Mouse (Mus musculus) hindbrain, postnatal 0 days (tissue): Measurements from ENCODE around the gene Gm20792. TPM values are rescaled to one million over a fixed set of nuclear protein-coding genes. Genes with fewer than 3 reads are reported as not detected.
"Not testable (repeated sequence)": the region's sequence is repeated elsewhere in the genome, so short reads cannot be mapped to it uniquely, and the experiment has no call there.

Experiments used
- ATAC-seq: fragments of 200-750 bp; cut with Nextera tagmentation; 2 replicates; pipeline ENCODE4 v1.8.0; 2017; ENCODE audit warnings: mild to moderate bottlenecking, moderate TSS enrichment, moderate library complexity
- DNase-seq: peaks from one replicate; pipeline ENCODE4 v3.0.0-alpha.2; 2015; ENCODE audit warnings: low spot score
- H3K27ac ChIP-seq: fragments of 300-500 bp; sonication (generic); 2 replicates; pipeline ENCODE4 v1.5.1; 2014; ENCODE audit warnings: mild to moderate bottlenecking
- H3K27me3 ChIP-seq: fragments of 300-500 bp; sonication (generic); 2 replicates; pipeline ENCODE4 v1.6.1; 2014; ENCODE audit warnings: low read length, mixed read lengths; ENCODE audit not compliant: insufficient read depth
- H3K36me3 ChIP-seq: fragments of 300-500 bp; sonication (generic); 2 replicates; pipeline ENCODE4 v1.6.1; 2014; ENCODE audit warnings: low read length, mixed read lengths; ENCODE audit not compliant: insufficient read depth
- H3K4me1 ChIP-seq: fragments of 300-500 bp; sonication (generic); 2 replicates; pipeline ENCODE4 v1.6.1; 2014; ENCODE audit warnings: antibody characterized with exemption, low read length, mixed read lengths; ENCODE audit not compliant: insufficient read depth
- H3K4me2 ChIP-seq: fragments of 300-500 bp; sonication (generic); 2 replicates; pipeline ENCODE4 v1.6.1; 2014; ENCODE audit warnings: low read depth, mild to moderate bottlenecking, low read length, moderate library complexity, mixed read lengths
- H3K4me3 ChIP-seq: fragments of 300-500 bp; sonication (generic); 2 replicates; pipeline ENCODE4 v1.5.1; 2014; ENCODE audit warnings: low read length
- H3K9ac ChIP-seq: fragments of 300-500 bp; sonication (generic); replicated peaks from 2 replicates; pipeline ENCODE4 v1.6.1; 2014; ENCODE audit warnings: mild to moderate bottlenecking, low read length, moderate library complexity, mixed read lengths
- H3K9me3 ChIP-seq: fragments of 300-500 bp; sonication (generic); 2 replicates; pipeline ENCODE4 v1.6.1; 2016; ENCODE audit warnings: low read length, mixed read lengths
- WGBS: fragments of 180-500 bp; shearing (Covaris S2); extraction: QIAGEN DNeasy Blood & Tissue Kit; methylation state at CpG from one replicate; pipeline ENCODE4 v1.1.7; 2014; 5-methylcytosine and 5-hydroxymethylcytosine counted together
- polyA plus RNA-seq: library from polyadenylated mRNA; unstranded; fragments of >200 nt; fragmentation: Nextera tagmentation; extraction: Ambion mirVana; gene quantifications from 2 replicates; pipeline ENCODE4 v1.2.1, GENCODE M21; 2015
- total RNA-seq: library from RNA; depleted of rRNA; stranded (reverse); fragments of >200 nt; gene quantifications from 2 replicates; pipeline ENCODE4 v1.2.3, GENCODE M21; 2014; rRNA removed

Gene Gm20792
- total RNA-seq (not detected in 2 replicates), polyA plus RNA-seq (not detected in 2 replicates)

GRCm38 (mm10) chrY:48311555-48311954 is at the start of gene Gm20792:
Gm20792 (plus strand) TSS chrY:48311855.
- not testable (repeated sequence) for H3K36me3 ChIP-seq, H3K9ac ChIP-seq, ATAC-seq, H3K9me3 ChIP-seq, DNase-seq, H3K4me3 ChIP-seq, H3K27me3 ChIP-seq, H3K4me2 ChIP-seq, H3K27ac ChIP-seq, H3K4me1 ChIP-seq
- no CpG with 5 or more reads among the region's 8 CpGs for WGBS
